Mouse (Mus musculus) olfactory bulb, adult 2 months (tissue): ENCODE data around the gene Fbxo9. TPM values are rescaled to one million over a fixed set of nuclear protein-coding genes. Genes with fewer than 3 reads are reported as not detected.
A peak's percentile ranks its signal among the peaks of the same experiment; 100 is the strongest.
"Not testable (repeated sequence)": the region's sequence is repeated elsewhere in the genome, so short reads cannot be mapped to it uniquely, and the experiment has no call there.

Experiments used
- H3K27ac ChIP-seq: fragments of 200-500 bp; 2 replicates; pipeline ENCODE4 v1.5.1; 2012; ENCODE audit warnings: low read depth, low read length; ENCODE audit not compliant: insufficient read depth
- H3K4me1 ChIP-seq: fragments of 200-500 bp; 2 replicates; pipeline ENCODE4 v1.6.1; 2012; ENCODE audit warnings: low read length; ENCODE audit not compliant: control insufficient read depth, insufficient read depth
- H3K4me3 ChIP-seq: fragments of 200-500 bp; 2 replicates; pipeline ENCODE4 v1.5.1; 2012; ENCODE audit warnings: mild to moderate bottlenecking, low read depth, low read length, moderate library complexity; ENCODE audit not compliant: insufficient read depth
- CTCF ChIP-seq: fragments of 200-500 bp; IDR thresholded peaks from 2 replicates; pipeline ENCODE4 v1.5.1; 2012; ENCODE audit warnings: low read depth, mild to moderate bottlenecking, low read length, moderate library complexity; ENCODE audit not compliant: insufficient read depth
- POLR2A ChIP-seq: fragments of 200-500 bp; IDR thresholded peaks from 2 replicates; pipeline ENCODE4 v1.6.1; 2012; ENCODE audit warnings: mild to moderate bottlenecking, low read depth, low read length, moderate library complexity; ENCODE audit not compliant: insufficient read depth
- WGBS: fragments of 180-500 bp; shearing (Covaris S2); methylation state at CpG from one replicate; pipeline ENCODE4 v1.1.7; 2018; 5-methylcytosine and 5-hydroxymethylcytosine counted together
- polyA plus RNA-seq: library from polyadenylated mRNA; stranded (reverse); fragments of >200 nt; gene quantifications from 2 replicates; pipeline ENCODE4 v1.2.4, GENCODE M21; 2012; ENCODE audit warnings: low replicate concordance; ENCODE audit not compliant: missing spikeins, insufficient read depth, insufficient read length

Fbxo9 gene
- polyA plus RNA-seq, result not detected in 2 replicates

DNA sequence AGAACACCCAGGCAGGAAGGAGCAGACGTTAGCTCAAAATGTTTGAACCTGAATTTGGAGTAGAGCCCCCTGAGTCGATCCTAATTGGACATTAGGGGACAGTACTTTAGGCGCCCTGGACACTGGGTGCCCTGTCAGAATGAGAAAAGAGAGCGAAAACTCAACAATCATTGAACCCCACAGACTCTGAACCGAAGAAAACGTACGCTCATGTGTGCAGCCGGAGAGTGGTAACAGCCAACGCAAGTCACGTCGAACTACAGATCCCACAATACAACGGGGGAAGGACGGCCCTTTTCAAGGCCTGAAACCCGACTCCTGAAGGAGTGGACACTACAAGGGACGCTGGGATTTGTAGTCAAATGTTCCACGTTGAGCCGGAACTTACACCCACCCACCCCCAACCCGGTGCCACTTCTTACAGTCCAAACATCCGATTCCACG lies at the start of gene Fbxo9, which contains the start of gene Ick:
Gene Fbxo9, minus strand, starts transcription at position 270 of the 444 bp plus-strand sequence.
Gene Ick, plus strand, starts transcription at position 397 of the 444 bp plus-strand sequence.
- under 1% methylated on average over 20 of the region's 20 CpGs for WGBS
- Histone ChIP-seq H3K4me3 (peak within 1 kb of the TSS; percentile 72), H3K4me1 (peaks cover 8% of the 10 kb centered on the region; the same call in 1 of the 2 replicates), H3K27ac (peak within 1 kb of the TSS; percentile 78)
- TF ChIP-seq POLR2A (no peak), CTCF (no peak)

DNA sequence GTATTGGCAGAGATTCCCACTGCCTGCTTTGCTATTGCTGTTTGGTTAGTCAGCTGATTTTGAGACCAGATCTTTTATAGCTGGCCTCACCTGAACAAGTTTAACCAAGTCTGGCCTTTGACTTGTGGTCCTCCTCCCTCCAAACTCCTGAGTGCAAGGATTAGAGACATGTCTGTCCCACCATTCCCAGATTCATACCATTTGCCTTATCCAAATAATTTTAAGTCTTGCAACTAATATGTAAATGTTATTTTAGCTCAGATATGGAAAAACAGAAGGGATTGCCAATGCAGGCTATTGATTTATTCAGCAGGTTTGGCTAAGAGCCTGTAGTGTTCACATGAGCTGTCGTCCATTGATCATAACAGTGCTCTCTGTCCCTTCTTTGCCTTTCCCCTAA lies 48.4 kb upstream of the Fbxo9 start:
- 79% methylated on average over 1 of the region's 1 CpGs for WGBS
- Histone ChIP-seq H3K27ac (no peak overlapping the region), H3K4me3 (no peak overlapping the region), H3K4me1 (no peaks in the 10 kb centered on the region)
- TF ChIP-seq POLR2A (no peak), CTCF (no peak)

DNA sequence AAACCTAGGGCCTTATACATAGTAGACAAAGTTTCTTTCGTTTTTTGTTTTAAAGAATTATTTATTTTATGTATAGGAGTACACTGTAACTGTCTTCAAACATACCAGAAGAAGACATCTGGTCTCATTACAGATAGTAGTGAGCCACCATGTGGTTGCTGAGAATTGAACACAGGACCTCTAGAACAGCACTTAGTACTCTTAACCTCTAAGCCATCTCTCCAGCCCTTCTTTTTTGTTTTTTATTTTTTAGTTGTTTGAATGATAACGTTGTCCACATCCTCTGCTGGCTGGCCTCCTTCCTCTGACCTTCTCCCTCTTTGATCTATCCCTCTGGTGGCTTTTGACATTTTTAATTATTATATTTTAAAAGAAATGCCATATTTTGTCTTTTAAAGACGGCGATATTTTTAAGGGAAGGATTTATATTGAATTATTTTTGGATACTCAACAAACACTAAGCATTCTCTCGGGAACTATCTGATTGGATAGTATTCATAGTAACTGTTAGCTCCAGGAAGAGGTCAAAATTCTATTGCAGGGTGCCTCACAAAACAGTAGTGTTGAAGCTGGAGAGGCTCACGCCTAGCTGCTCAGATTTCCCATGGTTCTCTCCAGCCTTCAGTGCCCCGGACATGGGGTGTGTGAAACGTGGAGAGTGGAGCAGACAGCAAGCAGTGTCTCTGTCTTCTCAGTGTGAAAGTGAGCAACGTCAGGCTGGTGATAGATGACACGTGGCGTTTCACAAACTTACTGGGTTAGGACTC lies 45.5 kb upstream of the Fbxo9 start:
- no peaks in the 10 kb centered on the region for H3K4me1 ChIP-seq
- TF ChIP-seq POLR2A (no peak), CTCF (no peak)
- H3K4me3 ChIP-seq, result no peak overlapping the region
- H3K27ac ChIP-seq, result no peak overlapping the region
- WGBS, result 83% methylated on average over 11 of the region's 11 CpGs

DNA sequence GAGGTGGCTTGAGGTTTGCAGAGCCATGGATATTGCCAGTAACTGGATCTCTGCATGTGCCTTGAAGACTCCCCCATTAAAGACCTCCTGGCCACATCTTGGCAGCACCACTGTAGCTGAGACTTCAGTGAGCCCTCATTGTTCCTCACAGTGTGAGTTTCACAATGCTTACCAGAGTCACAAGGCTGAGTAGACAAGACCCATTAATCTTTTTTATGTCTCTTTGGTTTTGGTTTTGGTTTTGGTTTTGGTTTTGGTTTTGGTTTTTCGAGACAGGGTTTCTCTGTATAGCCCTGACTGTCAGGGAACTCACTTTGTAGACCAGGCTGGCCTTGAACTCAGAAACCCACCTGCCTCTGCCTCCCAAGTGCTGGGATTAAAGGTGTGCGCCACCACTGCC lies 40.9 kb upstream of the Fbxo9 start:
- not testable (repeated sequence) for H3K27ac ChIP-seq, H3K4me1 ChIP-seq, H3K4me3 ChIP-seq
- 85% methylated on average over 2 of the region's 2 CpGs for WGBS

DNA sequence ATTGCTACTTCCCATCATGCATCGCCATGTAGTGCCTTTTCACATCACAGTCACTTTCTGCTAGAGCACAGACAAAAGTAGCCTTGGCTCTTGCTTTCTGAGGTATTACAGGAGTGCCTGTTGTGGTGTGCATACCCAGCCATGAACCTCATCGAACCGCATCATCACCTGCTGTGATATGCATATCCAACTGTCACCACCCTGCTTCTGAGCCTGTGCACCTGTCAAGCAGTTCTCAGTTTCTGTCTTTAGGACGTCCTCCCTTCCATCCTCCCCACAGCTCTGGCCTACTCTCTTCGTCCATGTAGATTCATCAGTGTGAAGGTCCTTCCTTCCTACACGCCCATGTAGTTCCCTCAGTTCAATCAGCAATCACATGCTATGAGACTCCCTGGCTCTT lies 39.3 kb upstream of the Fbxo9 start:
- 93% methylated on average over 6 of the region's 6 CpGs for whole genome bisulfite sequencing
- Histone ChIP-seq H3K4me3 (no peak overlapping the region), H3K27ac (no peak overlapping the region), H3K4me1 (peaks cover 2% of the 10 kb centered on the region; the same call in 1 of the 2 replicates)
- TF ChIP-seq POLR2A (no peak), CTCF (no peak)

DNA sequence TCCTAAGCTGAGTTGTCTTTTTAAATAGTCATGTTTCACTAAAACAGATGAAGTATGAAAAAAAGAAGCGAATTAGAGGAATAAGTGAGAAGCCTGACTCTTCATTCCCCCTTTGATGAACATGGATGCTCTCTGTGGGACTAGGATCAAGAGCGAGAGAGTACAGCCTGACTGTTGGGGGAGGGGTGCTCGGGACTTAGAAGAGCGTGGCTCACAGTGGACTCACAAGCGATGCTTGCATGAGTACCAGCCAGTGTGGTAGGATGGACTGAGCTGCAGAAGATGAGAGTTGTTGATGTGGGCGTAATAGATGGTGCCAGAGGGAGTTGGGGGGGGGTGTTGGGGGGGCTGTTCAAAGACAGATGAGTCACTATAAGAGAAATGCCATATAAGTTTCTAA lies 37.8 kb upstream of the Fbxo9 start:
- H3K4me3 ChIP-seq, result no peak overlapping the region
- TF ChIP-seq CTCF (no peak), POLR2A (no peak)
- H3K4me1 ChIP-seq, result peaks cover 2% of the 10 kb centered on the region; the same call in 1 of the 2 replicates
- no peak overlapping the region for H3K27ac ChIP-seq
- WGBS, result 72% methylated on average over 6 of the region's 6 CpGs

DNA sequence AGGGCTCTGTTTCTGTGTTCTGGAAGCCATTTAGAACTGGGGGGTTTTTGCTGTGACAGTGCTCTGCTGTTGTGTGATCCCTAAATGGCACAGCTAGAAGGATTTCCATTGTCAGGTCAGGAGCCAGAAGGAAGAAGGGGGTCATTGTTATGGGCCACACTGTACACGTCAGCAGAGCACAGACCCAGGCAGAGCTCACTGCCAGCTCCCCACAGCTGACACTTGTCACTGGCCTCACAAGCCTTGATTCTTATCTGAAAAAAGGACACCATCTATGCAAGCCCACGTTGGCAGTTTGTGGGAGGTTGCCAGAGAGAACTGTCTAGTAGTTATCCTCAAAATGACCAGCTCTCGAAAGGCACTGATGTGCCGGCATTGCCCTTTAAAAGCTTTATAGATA lies 37.2 kb upstream of the Fbxo9 start:
- peaks cover 2% of the 10 kb centered on the region; the same call in 1 of the 2 replicates for H3K4me1 ChIP-seq
- H3K27ac ChIP-seq, result no peak overlapping the region
- WGBS, result 55% methylated on average over 4 of the region's 4 CpGs
- TF ChIP-seq POLR2A, result no peak
- no peak for TF ChIP-seq CTCF
- H3K4me3 ChIP-seq, result no peak overlapping the region

DNA sequence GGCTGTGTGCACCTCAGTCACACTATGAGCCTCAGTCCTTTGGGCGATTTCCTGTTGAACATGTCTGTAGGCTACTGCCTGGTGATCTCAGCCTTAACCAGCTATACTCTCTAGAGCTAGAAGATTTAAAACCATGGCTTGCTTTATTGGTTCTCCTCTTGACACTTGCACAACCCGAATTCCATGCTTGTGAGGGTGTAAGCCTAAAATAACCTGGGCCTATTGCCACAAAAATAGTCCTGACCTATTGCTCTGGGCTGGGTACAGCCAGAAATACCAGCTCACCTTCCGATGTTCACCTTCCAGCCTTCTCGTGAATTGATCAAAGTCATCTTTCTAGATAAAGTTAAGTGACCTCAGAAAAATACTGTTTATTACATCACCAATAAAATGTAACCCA lies 30.6 kb upstream of the Fbxo9 start:
- no peak for TF ChIP-seq CTCF
- TF ChIP-seq POLR2A, result no peak
- no peak overlapping the region for H3K27ac ChIP-seq
- no peak overlapping the region for H3K4me3 ChIP-seq
- 92% methylated on average over 4 of the region's 4 CpGs for WGBS
- H3K4me1 ChIP-seq, result no peaks in the 10 kb centered on the region; the same call in 1 of the 2 replicates

DNA sequence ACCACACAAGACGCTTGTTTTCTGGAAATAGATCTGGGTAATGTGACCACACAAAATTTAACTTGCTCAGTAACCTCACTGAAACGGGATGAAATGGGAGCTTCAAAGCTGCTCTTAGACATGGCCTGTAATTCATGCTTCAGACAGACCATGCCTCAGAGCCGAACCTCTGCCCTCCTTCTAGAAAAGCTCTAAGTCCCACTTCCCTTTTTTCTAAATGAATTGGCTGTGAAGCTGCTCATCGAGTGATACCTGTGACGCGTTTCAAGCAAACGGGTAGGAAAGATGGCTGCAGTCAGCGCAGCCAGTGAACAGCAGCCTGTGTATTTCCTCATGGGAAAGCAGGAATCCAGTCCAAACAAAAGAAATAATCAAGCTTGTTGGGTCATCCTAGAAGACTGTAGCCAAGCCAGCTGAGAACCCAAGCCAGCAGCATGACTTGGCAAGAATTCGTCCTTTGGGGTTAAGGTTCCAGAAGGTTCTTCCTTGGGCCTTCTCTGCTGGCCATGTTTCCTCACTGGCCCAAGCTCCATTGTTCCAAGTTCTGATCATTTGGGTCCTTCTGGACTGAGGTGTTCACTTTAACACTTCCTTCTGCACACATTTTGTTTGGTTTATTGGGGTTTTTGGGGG lies 29.3 kb upstream of the Fbxo9 start:
- H3K4me3 ChIP-seq, result no peak overlapping the region
- H3K27ac ChIP-seq, result no peak overlapping the region
- TF ChIP-seq CTCF, result no peak
- no peak for TF ChIP-seq POLR2A
- 90% methylated on average over 9 of the region's 9 CpGs for WGBS
- H3K4me1 ChIP-seq, result no peaks in the 10 kb centered on the region
